10 mouse cellular contexts compared by ENCODE assay signal in the genomic region with DNA sequence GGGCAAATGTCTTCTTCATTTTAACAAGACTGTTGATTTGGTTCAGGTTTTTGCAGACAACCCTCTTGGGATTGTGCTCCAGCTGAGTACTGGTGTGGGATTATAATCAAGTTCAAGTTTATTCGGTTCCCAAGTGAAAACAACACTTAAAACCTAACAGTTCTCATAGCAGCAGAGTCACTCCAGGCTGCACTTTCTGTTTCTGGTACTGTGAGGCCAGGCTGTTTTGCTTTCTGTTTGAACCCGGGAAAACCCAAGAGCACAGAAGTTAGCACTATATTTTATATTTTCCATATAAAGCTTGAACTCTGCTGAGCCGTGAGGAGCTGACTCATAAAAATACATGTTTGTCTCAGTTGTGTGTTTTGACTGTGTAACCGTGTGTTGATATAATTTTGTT. TPM values are rescaled to one million over a fixed set of nuclear protein-coding genes. Genes with fewer than 3 reads are reported as not detected.
A peak's percentile ranks its signal among the peaks of the same experiment; 100 is the strongest.
DNase-seq lines count a peak whose midpoint lies in the region; ATAC-seq and TF ChIP-seq lines count a peak whose summit lies in the region.
"Had no signal": no experiment of that assay in that cellular context is flagged by ENCODE, and none has a peak within 500 bp of the region (broad histone marks: within the 10 kb centered on the region; RNA-seq: fewer than 3 reads in every experiment).

No protein-coding gene starts in this region.

- H3K4me3 ChIP-seq in heart, embryonic 15.5 days = peak overlapping the region; percentile 65
- H3K4me3 ChIP-seq in intestine, postnatal 0 days (ENCODE audit: low read depth, low read length) = 0 out of 2 replicates have a peak overlapping the region, but pooled peaks have one; percentile 54

- H3K4me2 ChIP-seq in heart, embryonic 15.5 days = peak overlapping the region; percentile 73
- H3K4me2 ChIP-seq in intestine, postnatal 0 days (replicated peaks; ENCODE audit: low read depth) = peak overlapping the region; percentile 85

- H3K9me3 ChIP-seq in heart, embryonic 15.5 days (replicated peaks) = no peaks in the 10 kb centered on the region
- H3K9me3 ChIP-seq in intestine, postnatal 0 days (ENCODE audit: control insufficient read depth) = no peaks in the 10 kb centered on the region

- no peaks in the 10 kb centered on the region for H3K27me3 ChIP-seq in heart, embryonic 15.5 days
- no peaks in the 10 kb centered on the region for H3K27me3 ChIP-seq in intestine, postnatal 0 days (replicated peaks; ENCODE audit: control insufficient read depth, insufficient read depth, low read length)

- no peak overlapping the region for H3K27ac ChIP-seq in heart, embryonic 15.5 days
- H3K27ac ChIP-seq in intestine, postnatal 0 days (ENCODE audit: low read depth, low read length) = no peak overlapping the region

- ATAC-seq in heart, embryonic 15.5 days (replicated peaks; ENCODE audit: insufficient number of reproducible peaks, insufficient read depth, low FRiP score, low read depth) = no peak
- no peak for ATAC-seq in intestine, postnatal 0 days

- intact Hi-C loops in heart, postnatal 36 days (cut with DNase I) = loop anchor here (2.0 kb wide), 1 partner anchor 36 kb away; no protein-coding TSS in a partner anchor

- H3K4me1 ChIP-seq in heart, embryonic 15.5 days (replicated peaks) = peaks cover 10% of the 10 kb centered on the region; the same call in 1 of the 2 replicates
- H3K4me1 ChIP-seq in intestine, postnatal 0 days (replicated peaks; ENCODE audit: control insufficient read depth, insufficient read depth, low read length) = peaks cover 5% of the 10 kb centered on the region; the same call in 1 of the 2 replicates

- no peak for TF ChIP-seq CTCF in intestine, postnatal 0 days (IDR thresholded peaks at IDR 0.05; ENCODE audit: low read depth)

- H3K9ac ChIP-seq in heart, embryonic 15.5 days = 0 out of 2 replicates have a peak overlapping the region, but pooled peaks have one; percentile 69
- no peak overlapping the region for H3K9ac ChIP-seq in intestine, postnatal 0 days (ENCODE audit: low read depth, low read length)

- H3K36me3 ChIP-seq in heart, embryonic 15.5 days = no peaks in the 10 kb centered on the region
- no peaks in the 10 kb centered on the region for H3K36me3 ChIP-seq in intestine, postnatal 0 days (ENCODE audit: control insufficient read depth, insufficient read depth)

- DNase-seq in heart, postnatal 36 days = no peak
- DNase-seq in spleen, postnatal 36 days (ENCODE audit: low spot score in 2 of 2) = peak; percentile 10 to 13
- no peak for DNase-seq in spleen, adult 18-20 months
- DNase-seq in c-Kit-positive CD71-positive TER-119-positive erythroid progenitor cells, embryonic 14.5 days (ENCODE audit: low spot score) = no peak
- no peak for DNase-seq in kidney, postnatal 14 days
- DNase-seq in frontal cortex, adult 2 months (ENCODE audit: extremely low spot score in 1 of 2, low spot score in 1 of 2) = no peak

- WGBS in heart, embryonic 15.5 days = 64% methylated on average over 4 of the region's 4 CpGs
- 67% methylated on average over 4 of the region's 4 CpGs for WGBS in intestine, postnatal 0 days

RNA-seq across cellular contexts. Expression of a gene that starts 1.4 kb away (rescaled TPM):
- polyA plus RNA-seq in heart, embryonic 15.5 days (2015; fragmentation: Nextera tagmentation; extraction: Ambion mirVana) = 47.0 and 52.7 TPM in 2 replicates
- total RNA-seq in heart, postnatal 36 days (2021) = 100 to 1,000 TPM; 118 to 137 TPM
- 5.5 and 6.4 TPM in 2 replicates for polyA plus RNA-seq in intestine, postnatal 0 days (2015; fragmentation: Nextera tagmentation; extraction: Ambion mirVana)
- 43.8 and 45.7 TPM in 2 replicates for polyA plus RNA-seq in frontal cortex, adult 2 months (2012; rRNA removed)

RNA-seq across cellular contexts. Expression of a gene that starts 48.3 kb away (rescaled TPM):
- 0.21 and 0.49 TPM in 2 replicates for polyA plus RNA-seq in heart, embryonic 15.5 days (2015; fragmentation: Nextera tagmentation; extraction: Ambion mirVana)
- under 1 TPM in 1 of 2 experiments, not detected in 1; 0.78 TPM for total RNA-seq in heart, postnatal 36 days (2021)
- 0.25 and 0.38 TPM in 2 replicates for polyA plus RNA-seq in intestine, postnatal 0 days (2015; fragmentation: Nextera tagmentation; extraction: Ambion mirVana)
- polyA plus RNA-seq in frontal cortex, adult 2 months (2012; rRNA removed) = 0.59 and 0.64 TPM in 2 replicates
- total RNA-seq: neutrophil, adult 5-6 weeks had no signal

RNA-seq across cellular contexts. Expression of a gene that starts 53.7 kb away (rescaled TPM):
- polyA plus RNA-seq in heart, embryonic 15.5 days (2015; fragmentation: Nextera tagmentation; extraction: Ambion mirVana) = not detected in 2 replicates
- not detected for total RNA-seq in heart, postnatal 36 days (2021)
- not detected in 2 replicates for polyA plus RNA-seq in intestine, postnatal 0 days (2015; fragmentation: Nextera tagmentation; extraction: Ambion mirVana)
- 0.08 and 0.11 TPM in 2 replicates for polyA plus RNA-seq in frontal cortex, adult 2 months (2012; rRNA removed)
- total RNA-seq: left cerebral cortex, postnatal 36 days; neutrophil, adult 5-6 weeks had no signal

Comparison
In these comparisons a context has a peak if more than half of its experiments do, and no peak if none do; other contexts are left out.
1. DNase-seq: peak in spleen, postnatal 36 days (2 of 2); none in heart, postnatal 36 days (0 of 2), spleen, adult 18-20 months (0 of 2), c-Kit-positive CD71-positive TER-119-positive erythroid progenitor cells, embryonic 14.5 days (single experiment), kidney, postnatal 14 days (single experiment) and frontal cortex, adult 2 months (0 of 2).